Mouse (Mus musculus) C2C12 (cell line): ENCODE data around the gene Lamp5. TPM values are rescaled to one million over a fixed set of nuclear protein-coding genes. Genes with fewer than 3 reads are reported as not detected.

Experiments
- H3K27me3 ChIP-seq: one replicate; pipeline ENCODE4 v1.6.1; 2011; ENCODE audit not compliant: control insufficient read depth, insufficient read depth, insufficient read length
- H3K36me3 ChIP-seq: one replicate; pipeline ENCODE4 v1.6.1; 2011; ENCODE audit not compliant: control insufficient read depth, insufficient read depth
- H3K4me3 ChIP-seq: one replicate; pipeline ENCODE4 v1.5.1; 2011; ENCODE audit warnings: mild to moderate bottlenecking, control low read depth; ENCODE audit not compliant: poor library complexity, insufficient read depth, severe bottlenecking
- H3K79me2 ChIP-seq: one replicate; pipeline ENCODE4 v1.6.1; 2011; ENCODE audit not compliant: control insufficient read depth, insufficient read depth
- H3K79me3 ChIP-seq: one replicate; pipeline ENCODE4 v1.6.1; 2011; ENCODE audit warnings: low read depth, control low read depth
- H3ac ChIP-seq: one replicate; pipeline ENCODE3; 2011; ENCODE audit warnings: low read depth; ENCODE audit not compliant: control insufficient read depth, insufficient read length
- CEBPB ChIP-seq: IDR thresholded peaks from one replicate; pipeline ENCODE4 v1.6.1; 2011; ENCODE audit warnings: low read depth, mild to moderate bottlenecking, control low read depth, moderate library complexity
- CTCF ChIP-seq: IDR thresholded peaks from one replicate; pipeline ENCODE4 v1.5.1; 2011; ENCODE audit not compliant: control insufficient read depth, insufficient read depth, insufficient read length
- FOSL1 ChIP-seq: IDR thresholded peaks from one replicate; pipeline ENCODE4 v1.8.0; 2011; ENCODE audit warnings: mild to moderate bottlenecking, low read length; ENCODE audit not compliant: poor library complexity, insufficient read depth, severe bottlenecking
- MAX ChIP-seq: IDR thresholded peaks from one replicate; pipeline ENCODE4 v1.6.1; 2011; ENCODE audit warnings: mild to moderate bottlenecking, control low read depth
- MYOD1 ChIP-seq: IDR thresholded peaks from one replicate; pipeline ENCODE4 v1.6.1; 2011; ENCODE audit warnings: low read depth; ENCODE audit not compliant: control insufficient read depth, insufficient read length
- MYOG ChIP-seq: IDR thresholded peaks from one replicate; pipeline ENCODE4 v1.6.1; 2011; ENCODE audit not compliant: control insufficient read depth, insufficient read length; ENCODE audit errors: extremely low read depth
- USF1 ChIP-seq: IDR thresholded peaks from one replicate; pipeline ENCODE4 v1.6.1; 2011; ENCODE audit warnings: low read depth, mild to moderate bottlenecking, control low read depth, moderate library complexity
- polyA plus RNA-seq: library from polyadenylated mRNA; unstranded; fragments of >200 nt; fragmentation: generic; extraction: Trizol; gene quantifications from one replicate; pipeline ENCODE4 v1.2.1, GENCODE M21; 2012; ENCODE audit warnings: missing spikeins

The Lamp5 gene
- polyA plus RNA-seq, 1 experiment: not detected

DNA sequence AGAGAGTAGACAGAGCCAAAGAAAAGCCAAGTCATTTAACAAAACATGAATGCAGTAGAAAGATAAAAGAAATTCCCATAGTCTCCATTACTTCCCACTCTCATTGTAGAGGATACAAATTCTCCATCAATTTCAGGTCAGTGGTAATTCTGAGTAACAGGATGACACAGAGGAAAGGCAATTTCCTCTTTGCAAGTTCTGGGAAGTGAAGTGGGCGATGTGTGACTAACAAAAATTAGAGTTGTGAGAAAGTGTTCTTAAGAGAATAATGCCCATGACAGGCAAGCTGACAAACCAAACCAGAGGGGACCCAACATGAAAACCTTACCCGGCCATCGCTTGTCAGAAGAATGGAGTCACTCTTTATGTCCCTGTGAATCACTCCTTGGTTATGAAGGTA, 45.1 kb downstream of the Lamp5 start:
- TF ChIP-seq MYOD1 (no peak), USF1 (no peak), FOSL1 (no peak), CTCF (no peak), MAX (no peak), CEBPB (no peak), MYOG (no peak)
- H3K79me3 ChIP-seq: no peaks in the 10 kb centered on the region
- H3K36me3 ChIP-seq: no peaks in the 10 kb centered on the region
- H3ac ChIP-seq: no peak overlapping the region
- H3K4me3 ChIP-seq: no peak overlapping the region
- H3K27me3 ChIP-seq: no peaks in the 10 kb centered on the region
- H3K79me2 ChIP-seq: no peaks in the 10 kb centered on the region

DNA sequence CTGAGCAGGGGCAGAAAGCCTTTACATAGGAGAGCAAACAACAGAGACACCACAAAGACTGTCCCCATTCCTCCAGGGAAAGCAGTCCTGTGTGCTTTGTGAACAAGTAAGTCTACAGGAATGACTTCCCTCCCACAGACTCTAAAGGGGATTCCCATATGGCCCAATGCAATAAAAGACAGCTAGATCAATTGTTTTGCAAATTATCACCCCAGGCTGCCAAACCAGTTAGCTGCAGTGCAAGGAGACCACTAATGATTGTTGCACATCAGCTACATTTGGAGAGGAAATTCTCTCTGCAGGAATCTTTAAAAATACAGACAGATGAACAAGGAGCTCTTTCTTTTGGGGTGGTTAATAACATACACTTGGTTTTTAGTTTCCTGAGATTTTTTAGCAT, 55.6 kb downstream of the Lamp5 start:
- H3K4me3 ChIP-seq: no peak overlapping the region
- TF ChIP-seq USF1 (no peak), FOSL1 (no peak), CTCF (no peak), MYOG (no peak), CEBPB (no peak), MYOD1 (no peak), MAX (no peak)
- H3K36me3 ChIP-seq: no peaks in the 10 kb centered on the region
- no peak overlapping the region for H3ac ChIP-seq
- no peaks in the 10 kb centered on the region for H3K79me3 ChIP-seq
- no peaks in the 10 kb centered on the region for H3K27me3 ChIP-seq
- no peaks in the 10 kb centered on the region for H3K79me2 ChIP-seq

DNA sequence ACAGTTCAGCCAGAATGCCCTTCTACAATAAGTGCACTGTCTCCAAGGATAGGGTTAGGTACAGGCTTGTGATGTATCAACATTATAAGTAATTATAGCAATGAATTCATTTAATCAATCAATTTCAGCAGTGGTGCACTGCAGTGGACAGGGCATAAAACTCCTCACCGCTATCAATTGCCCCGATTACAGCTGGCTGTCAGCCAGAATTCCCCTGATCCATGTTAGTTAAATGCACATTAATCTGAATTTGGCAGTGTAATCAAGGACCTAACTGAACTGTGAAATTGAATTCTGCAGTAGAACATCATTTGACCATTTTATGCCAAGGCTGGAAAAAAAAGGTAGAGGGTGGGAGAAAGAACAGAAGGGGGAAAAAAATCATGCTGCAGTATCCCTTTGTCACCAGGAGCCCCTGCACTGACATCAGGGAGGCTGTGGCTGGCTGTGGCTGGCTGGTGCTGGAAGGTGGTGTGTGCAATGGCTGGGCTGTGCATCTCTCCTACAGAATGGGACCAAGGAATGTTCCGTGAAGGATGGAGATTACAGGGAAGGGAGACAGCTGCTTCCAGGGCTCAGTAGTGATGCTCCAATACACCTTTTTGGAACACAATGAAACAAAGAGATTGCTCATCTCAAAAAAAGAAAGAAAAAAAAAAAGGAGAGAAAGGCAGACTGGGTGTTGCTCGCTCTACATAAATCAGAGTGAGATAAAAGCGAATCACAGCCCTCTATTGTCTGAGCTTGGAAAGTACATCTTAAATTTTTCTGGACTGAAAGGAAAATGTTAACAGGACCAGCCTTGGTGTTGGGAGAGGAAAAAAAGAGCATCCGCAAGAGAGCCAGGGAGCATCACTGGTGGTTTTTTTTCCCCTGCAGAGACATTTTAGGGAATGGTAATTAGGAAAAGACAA, 56.3 kb downstream of the Lamp5 start:
- no peak overlapping the region for H3ac ChIP-seq
- H3K27me3 ChIP-seq: no peaks in the 10 kb centered on the region
- TF ChIP-seq MYOG (no peak), MAX (no peak), CEBPB (no peak), MYOD1 (no peak), USF1 (no peak), CTCF (no peak), FOSL1 (no peak)
- H3K36me3 ChIP-seq: no peaks in the 10 kb centered on the region
- no peaks in the 10 kb centered on the region for H3K79me2 ChIP-seq
- no peaks in the 10 kb centered on the region for H3K79me3 ChIP-seq
- no peak overlapping the region for H3K4me3 ChIP-seq

DNA sequence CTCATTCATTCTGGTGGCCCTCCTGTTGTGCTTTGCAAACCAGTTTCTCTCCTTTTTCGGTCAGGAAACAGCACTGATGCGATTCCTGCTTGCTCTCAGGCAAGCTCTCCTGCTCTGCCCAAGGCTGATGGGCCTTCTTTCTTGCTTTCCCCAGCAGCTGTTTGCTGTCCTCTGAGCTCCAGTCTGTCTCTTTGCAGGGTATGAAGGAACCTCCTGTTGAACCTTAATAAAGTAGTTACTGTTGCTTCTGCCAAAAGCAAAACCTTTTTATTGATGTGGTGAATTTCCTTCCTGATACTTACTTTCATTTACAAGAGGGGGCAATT, 57.0 kb downstream of the Lamp5 start:
- Histone ChIP-seq H3K36me3 (no peaks in the 10 kb centered on the region), H3K4me3 (no peak overlapping the region), H3K27me3 (no peaks in the 10 kb centered on the region), H3ac (no peak overlapping the region), H3K79me3 (no peaks in the 10 kb centered on the region), H3K79me2 (no peaks in the 10 kb centered on the region)
- TF ChIP-seq FOSL1 (no peak), CEBPB (no peak), CTCF (no peak), MYOD1 (no peak), MAX (no peak)

DNA sequence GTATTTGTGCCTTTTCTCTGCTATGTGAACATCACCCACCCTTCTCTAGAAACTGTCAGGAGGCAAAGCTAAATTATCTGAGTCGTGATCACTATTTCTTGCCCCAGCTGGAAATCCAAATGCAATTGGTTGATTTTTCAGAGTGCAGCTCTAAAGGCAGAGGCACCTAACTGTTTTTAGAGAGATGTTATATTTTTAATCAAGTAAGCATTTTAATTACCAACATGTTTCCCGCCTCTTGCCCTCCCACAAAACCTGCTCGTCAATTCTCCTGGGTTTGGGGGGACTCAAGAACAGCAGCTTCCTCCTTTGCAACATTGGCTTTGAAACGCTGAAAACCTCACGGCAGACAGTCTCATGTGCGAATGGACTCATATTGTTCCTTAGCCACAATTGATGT, 61.3 kb downstream of the Lamp5 start:
- Histone ChIP-seq H3ac (no peak overlapping the region), H3K4me3 (no peak overlapping the region), H3K27me3 (no peaks in the 10 kb centered on the region), H3K79me2 (no peaks in the 10 kb centered on the region), H3K36me3 (no peaks in the 10 kb centered on the region), H3K79me3 (no peaks in the 10 kb centered on the region)
- TF ChIP-seq CTCF (no peak), USF1 (no peak), MYOD1 (no peak), FOSL1 (no peak), MYOG (no peak), MAX (no peak), CEBPB (no peak)

DNA sequence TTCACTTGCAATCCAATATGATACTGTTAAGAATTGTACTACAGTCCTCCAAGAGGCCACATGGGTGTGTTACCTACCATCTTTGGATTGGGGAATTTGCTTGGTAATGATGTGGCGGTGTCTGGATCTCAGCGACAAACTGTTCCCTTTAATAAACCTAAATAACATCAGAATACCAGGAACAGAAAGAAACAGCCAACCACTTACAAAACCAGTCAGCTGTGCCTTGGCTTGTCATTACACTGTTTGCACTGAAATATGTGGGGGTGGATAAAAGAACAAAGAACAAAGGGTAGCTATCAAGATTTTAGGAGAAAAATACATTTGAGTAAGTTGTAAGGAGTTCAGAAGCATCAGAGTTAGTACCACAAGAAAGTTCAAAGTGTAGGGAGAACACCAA, 66.0 kb downstream of the Lamp5 start:
- no peaks in the 10 kb centered on the region for H3K79me3 ChIP-seq
- TF ChIP-seq CEBPB (no peak), MYOG (no peak), FOSL1 (no peak), USF1 (no peak), MYOD1 (no peak), MAX (no peak), CTCF (no peak)
- no peaks in the 10 kb centered on the region for H3K79me2 ChIP-seq
- H3K36me3 ChIP-seq: no peaks in the 10 kb centered on the region
- H3K4me3 ChIP-seq: no peak overlapping the region
- H3K27me3 ChIP-seq: no peaks in the 10 kb centered on the region
- no peak overlapping the region for H3ac ChIP-seq
